Comparison of ENCODE assay signal across 20 mouse cellular contexts in the genomic region with DNA sequence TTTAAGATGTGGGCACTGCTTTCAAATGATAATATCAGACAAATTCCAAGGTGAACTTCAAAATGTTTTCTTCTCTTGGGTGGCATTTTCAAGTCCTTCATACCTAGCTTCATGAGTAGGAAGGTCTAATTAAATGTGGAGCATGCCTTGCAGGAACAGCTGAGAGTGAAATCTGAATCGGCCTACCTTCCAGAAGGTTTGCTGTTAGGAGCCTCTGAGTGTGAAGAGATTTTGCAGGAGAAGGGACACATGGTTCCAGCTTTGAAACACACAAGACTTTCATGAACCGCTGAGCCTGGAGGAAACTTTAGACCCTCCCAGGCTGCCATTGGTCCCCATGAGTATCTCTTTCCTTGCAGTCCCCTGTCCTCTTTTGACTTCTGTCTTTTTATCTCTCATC.
"Had no signal": no experiment of that assay in that cellular context is flagged by ENCODE, and none has a peak within 500 bp of the region (broad histone marks: within the 10 kb centered on the region; RNA-seq: fewer than 3 reads in every experiment).

No protein-coding gene starts in this region.

- H3K4me1 ChIP-seq: limb, embryonic 12.5 days; limb, embryonic 15.5 days; midbrain, embryonic 12.5 days; midbrain, embryonic 15.5 days; neural tube, embryonic 12.5 days; neural tube, embryonic 15.5 days; stomach, embryonic 15.5 days had no signal

- H3K36me3 ChIP-seq: limb, embryonic 12.5 days; limb, embryonic 15.5 days; midbrain, embryonic 12.5 days; midbrain, embryonic 15.5 days; neural tube, embryonic 12.5 days; neural tube, embryonic 15.5 days; stomach, embryonic 15.5 days had no signal

- H3K27me3 ChIP-seq: limb, embryonic 12.5 days; limb, embryonic 15.5 days; midbrain, embryonic 12.5 days; midbrain, embryonic 15.5 days; neural tube, embryonic 12.5 days; neural tube, embryonic 15.5 days; stomach, embryonic 15.5 days had no signal

- H3K9me3 ChIP-seq: limb, embryonic 12.5 days; limb, embryonic 15.5 days; midbrain, embryonic 12.5 days; midbrain, embryonic 15.5 days; neural tube, embryonic 12.5 days; neural tube, embryonic 15.5 days; stomach, embryonic 15.5 days had no signal

- DNase-seq: kidney, adult 18-20 months; kidney, adult 9 months; kidney, postnatal 14 days; kidney, postnatal 4 days; liver, postnatal 0 days; lung, embryonic 14.5 days; retina, postnatal 1 day; spleen, adult 18-20 months; thymus, adult 2 months; thymus, postnatal 14 days; thymus, postnatal 4 days had no signal

- H3K4me3 ChIP-seq: limb, embryonic 12.5 days; limb, embryonic 15.5 days; midbrain, embryonic 12.5 days; midbrain, embryonic 15.5 days; neural tube, embryonic 12.5 days; neural tube, embryonic 15.5 days; stomach, embryonic 15.5 days had no signal

- H3K27ac ChIP-seq: limb, embryonic 12.5 days; limb, embryonic 15.5 days; liver, embryonic 14.5 days; macrophage; midbrain, embryonic 12.5 days; midbrain, embryonic 15.5 days; neural tube, embryonic 12.5 days; neural tube, embryonic 15.5 days; stomach, embryonic 15.5 days had no signal
